Mouse (Mus musculus): ENCODE measurements around the gene Mylk.

Mylk gene

GRCm38 (mm10) chr16:34902761-34903160, 157.8 kb downstream of the Mylk start:
- no peak for ATAC-seq (ENCODE audit: low TSS enrichment)

- ATAC-seq (ENCODE audit: low TSS enrichment), result no peak
Measured at GRCm38 (mm10) chr16:34904876-34905275, 159.9 kb downstream of the Mylk start.

GRCm38 (mm10) chr16:34909437-34909836, 164.4 kb downstream of the Mylk start:
- no peak for ATAC-seq (ENCODE audit: low TSS enrichment)

GRCm38 (mm10) chr16:34917373-34917900, 172.4 kb downstream of the Mylk start:
- no peak for ATAC-seq (ENCODE audit: low TSS enrichment)

GRCm38 (mm10) chr16:34920182-34920581, 175.2 kb downstream of the Mylk start:
- no peak; the same call in 1 of the 2 replicates for ATAC-seq (ENCODE audit: low TSS enrichment)

- ATAC-seq (ENCODE audit: low TSS enrichment), result no peak
Measured at GRCm38 (mm10) chr16:34920868-34921267, 175.9 kb downstream of the Mylk start.

GRCm38 (mm10) chr16:34921319-34921718, 176.3 kb downstream of the Mylk start:
- no peak for ATAC-seq (ENCODE audit: low TSS enrichment)

GRCm38 (mm10) chr16:34923630-34924029, 178.6 kb downstream of the Mylk start:
- ATAC-seq (ENCODE audit: low TSS enrichment), result no peak

GRCm38 (mm10) chr16:34924324-34924723, 179.3 kb downstream of the Mylk start:
- no peak for ATAC-seq (ENCODE audit: low TSS enrichment)

- no peak for ATAC-seq (ENCODE audit: low TSS enrichment)
Measured at GRCm38 (mm10) chr16:34924937-34925618, 180.1 kb downstream of the Mylk start.

- ATAC-seq (ENCODE audit: low TSS enrichment), result no peak
Measured at GRCm38 (mm10) chr16:34926531-34927435, 181.8 kb downstream of the Mylk start.

- ATAC-seq (ENCODE audit: low TSS enrichment), result no peak
Measured at GRCm38 (mm10) chr16:34929686-34930085, 184.7 kb downstream of the Mylk start.

GRCm38 (mm10) chr16:34930110-34930509, 185.1 kb downstream of the Mylk start:
- no peak for ATAC-seq (ENCODE audit: low TSS enrichment)

- no peak for ATAC-seq (ENCODE audit: low TSS enrichment)
Measured at GRCm38 (mm10) chr16:34931306-34931705, 186.3 kb downstream of the Mylk start.

- ATAC-seq (ENCODE audit: low TSS enrichment), result no peak
Measured at GRCm38 (mm10) chr16:34933173-34933572, 188.2 kb downstream of the Mylk start.

- no peak for ATAC-seq (ENCODE audit: low TSS enrichment)
Measured at GRCm38 (mm10) chr16:34934486-34934885, 189.5 kb downstream of the Mylk start.

- ATAC-seq (ENCODE audit: low TSS enrichment), result no peak
Measured at GRCm38 (mm10) chr16:34935514-34936338, 190.7 kb downstream of the Mylk start.

GRCm38 (mm10) chr16:34936339-34936810, 191.4 kb downstream of the Mylk start:
- ATAC-seq (ENCODE audit: low TSS enrichment), result no peak

- ATAC-seq (ENCODE audit: low TSS enrichment), result no peak
Measured at GRCm38 (mm10) chr16:34937611-34938010, 192.6 kb downstream of the Mylk start.

GRCm38 (mm10) chr16:34938248-34938647, 193.2 kb downstream of the Mylk start:
- no peak for ATAC-seq (ENCODE audit: low TSS enrichment)

GRCm38 (mm10) chr16:34939951-34940350, 194.9 kb downstream of the Mylk start:
- ATAC-seq (ENCODE audit: low TSS enrichment), result no peak

GRCm38 (mm10) chr16:34940363-34940762, 195.4 kb downstream of the Mylk start:
- no peak for ATAC-seq (ENCODE audit: low TSS enrichment)
